10 mouse cellular contexts compared by ENCODE assay signal in the genomic region with DNA sequence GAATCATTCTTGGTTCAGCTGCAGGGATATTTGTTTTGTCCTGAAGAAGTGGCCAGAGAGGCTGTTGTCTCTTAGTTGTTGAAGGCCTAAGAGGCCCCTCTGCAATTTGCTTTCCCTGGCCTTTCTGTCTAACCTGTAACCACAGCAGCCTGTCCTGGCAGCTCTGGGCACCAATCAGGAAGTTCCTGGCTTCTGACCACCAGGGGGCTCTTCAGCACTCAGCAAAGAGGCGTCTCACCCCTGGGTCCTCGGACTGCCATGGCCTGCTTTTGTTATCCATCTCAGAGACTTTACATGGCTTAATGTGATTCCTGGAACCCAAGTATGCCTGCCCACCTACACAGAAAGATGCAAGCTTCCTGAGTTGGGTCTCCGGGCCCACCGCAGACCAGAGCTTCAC. TPM values are rescaled to one million over a fixed set of nuclear protein-coding genes. Genes with fewer than 3 reads are reported as not detected.
DNase-seq lines count a peak whose midpoint lies in the region; ATAC-seq and TF ChIP-seq lines count a peak whose summit lies in the region.
"Had no signal": no experiment of that assay in that cellular context is flagged by ENCODE, and none has a peak within 500 bp of the region (broad histone marks: within the 10 kb centered on the region; RNA-seq: fewer than 3 reads in every experiment).

No protein-coding gene starts in this region.

- WGBS in hindbrain, embryonic 10.5 days: 33% methylated on average over 4 of the region's 4 CpGs
- WGBS in hindbrain, embryonic 13.5 days: 34% methylated on average over 4 of the region's 4 CpGs
- 38% methylated on average over 4 of the region's 4 CpGs for WGBS in embryonic facial prominence, embryonic 10.5 days
- WGBS in liver, postnatal 0 days (ENCODE audit: insufficient replicate concordance): 38% methylated on average over 4 of the region's 4 CpGs

- H3K4me2 ChIP-seq in hindbrain, embryonic 13.5 days: no peak overlapping the region
- no peak overlapping the region for H3K4me2 ChIP-seq in liver, postnatal 0 days (ENCODE audit: low read depth, low read length)
- H3K4me2 ChIP-seq: heart, embryonic 13.5 days; neural tube, embryonic 13.5 days had no signal

- H3K4me3 ChIP-seq in hindbrain, embryonic 10.5 days: no peak overlapping the region
- H3K4me3 ChIP-seq in hindbrain, embryonic 13.5 days: no peak overlapping the region
- H3K4me3 ChIP-seq in embryonic facial prominence, embryonic 10.5 days: no peak overlapping the region
- H3K4me3 ChIP-seq in liver, postnatal 0 days (ENCODE audit: low read depth, low read length): no peak overlapping the region
- H3K4me3 ChIP-seq: heart, embryonic 13.5 days; neural tube, embryonic 13.5 days had no signal

- no peak overlapping the region for H3K9ac ChIP-seq in hindbrain, embryonic 13.5 days
- no peak overlapping the region for H3K9ac ChIP-seq in liver, postnatal 0 days (replicated peaks)
- H3K9ac ChIP-seq: heart, embryonic 13.5 days; neural tube, embryonic 13.5 days had no signal

- H3K27ac ChIP-seq in hindbrain, embryonic 10.5 days: peak overlapping the region; percentile 25; the same call in 1 of the 2 replicates
- H3K27ac ChIP-seq in hindbrain, embryonic 13.5 days: no peak overlapping the region
- H3K27ac ChIP-seq in embryonic facial prominence, embryonic 10.5 days (replicated peaks): peak overlapping the region; percentile 36; the same call in 1 of the 2 replicates
- no peak overlapping the region for H3K27ac ChIP-seq in liver, postnatal 0 days (ENCODE audit: low read depth)
- H3K27ac ChIP-seq: heart, embryonic 13.5 days; neural tube, embryonic 13.5 days had no signal

- H3K36me3 ChIP-seq in hindbrain, embryonic 10.5 days: no peaks in the 10 kb centered on the region
- H3K36me3 ChIP-seq in hindbrain, embryonic 13.5 days: peaks cover 33% of the 10 kb centered on the region
- no peaks in the 10 kb centered on the region for H3K36me3 ChIP-seq in embryonic facial prominence, embryonic 10.5 days (replicated peaks)
- no peaks in the 10 kb centered on the region for H3K36me3 ChIP-seq in liver, postnatal 0 days (replicated peaks; ENCODE audit: insufficient read depth, low read length)
- no peaks in the 10 kb centered on the region for H3K36me3 ChIP-seq in splenic B cell, adult 2 months (ENCODE audit: control insufficient read depth, insufficient read depth, low read length, poor library complexity, severe bottlenecking)
- H3K36me3 ChIP-seq: heart, embryonic 13.5 days had no signal

- ATAC-seq in hindbrain, embryonic 13.5 days (ENCODE audit: low FRiP score): no peak
- ATAC-seq in liver, postnatal 0 days: peak; percentile 46

- peak; percentile 66 for DNase-seq in hindbrain, embryonic 10.5 days (ENCODE audit: low spot score)
- peak; percentile 58 for DNase-seq in CD4-positive helper T cell, adult 2 months (ENCODE audit: low read depth, low spot score)
- DNase-seq in Muller cell, postnatal 12 days (ENCODE audit: inconsistent ontology term): peak; percentile 39
- peak; percentile 72 for DNase-seq in embryonic facial prominence, embryonic 10.5 days (ENCODE audit: low spot score)
- DNase-seq in liver, postnatal 0 days: peak; percentile 72
- DNase-seq in splenic B cell, adult 2 months (ENCODE audit: low read depth, low spot score): peak; percentile 83
- no peak for DNase-seq in frontal cortex, postnatal 14 days (ENCODE audit: low spot score in 2 of 2)

- H3K9me3 ChIP-seq in hindbrain, embryonic 10.5 days: no peaks in the 10 kb centered on the region
- no peaks in the 10 kb centered on the region for H3K9me3 ChIP-seq in hindbrain, embryonic 13.5 days
- no peaks in the 10 kb centered on the region for H3K9me3 ChIP-seq in embryonic facial prominence, embryonic 10.5 days
- no peaks in the 10 kb centered on the region for H3K9me3 ChIP-seq in liver, postnatal 0 days (ENCODE audit: low read length)
- H3K9me3 ChIP-seq: heart, embryonic 13.5 days; neural tube, embryonic 13.5 days had no signal

- TF ChIP-seq CTCF in liver, postnatal 0 days (IDR thresholded peaks at IDR 0.05; ENCODE audit: low read depth): peak; percentile 76

- 0 out of 2 replicates have a peak, but pooled peaks cover 3% of the 10 kb centered on the region for H3K27me3 ChIP-seq in hindbrain, embryonic 10.5 days (ENCODE audit: insufficient read depth, poor library complexity, severe bottlenecking)
- H3K27me3 ChIP-seq in hindbrain, embryonic 13.5 days: peaks cover 11% of the 10 kb centered on the region; the same call in 1 of the 2 replicates
- H3K27me3 ChIP-seq in embryonic facial prominence, embryonic 10.5 days (replicated peaks; ENCODE audit: low read depth, poor library complexity, severe bottlenecking): no peaks in the 10 kb centered on the region
- H3K27me3 ChIP-seq in liver, postnatal 0 days (ENCODE audit: insufficient read depth, low read length): no peaks in the 10 kb centered on the region
- H3K27me3 ChIP-seq in splenic B cell, adult 2 months (ENCODE audit: control insufficient read depth, insufficient read depth, low read length, poor library complexity, severe bottlenecking): no peaks in the 10 kb centered on the region
- H3K27me3 ChIP-seq: neural tube, embryonic 13.5 days had no signal

- H3K4me1 ChIP-seq in hindbrain, embryonic 10.5 days (replicated peaks): 0 out of 2 replicates have a peak, but pooled peaks cover 3% of the 10 kb centered on the region
- 0 out of 2 replicates have a peak, but pooled peaks cover 2% of the 10 kb centered on the region for H3K4me1 ChIP-seq in hindbrain, embryonic 13.5 days (replicated peaks)
- H3K4me1 ChIP-seq in embryonic facial prominence, embryonic 10.5 days: no peaks in the 10 kb centered on the region
- H3K4me1 ChIP-seq in liver, postnatal 0 days (ENCODE audit: insufficient read depth): no peaks in the 10 kb centered on the region
- H3K4me1 ChIP-seq: heart, embryonic 13.5 days; neural tube, embryonic 13.5 days had no signal

- no peak for TF ChIP-seq EP300 in liver, postnatal 0 days (IDR thresholded peaks at IDR 0.05; ENCODE audit: low read depth)

RNA-seq across cellular contexts. Expression of gene Ykt6, which starts 35.4 kb away (rescaled TPM):
- 53.4 and 54.5 TPM in 2 replicates for polyA plus RNA-seq in hindbrain, embryonic 10.5 days (2016; fragmentation: Nextera tagmentation; extraction: Ambion mirVana)
- polyA plus RNA-seq in hindbrain, embryonic 13.5 days (2015; fragmentation: Nextera tagmentation; extraction: Ambion mirVana): 76.0 and 78.1 TPM in 2 replicates
- polyA plus RNA-seq in embryonic facial prominence, embryonic 10.5 days (2016; fragmentation: Nextera tagmentation; extraction: Ambion mirVana): 56.0 and 56.8 TPM in 2 replicates
- 15.1 and 16.6 TPM in 2 replicates for polyA plus RNA-seq in liver, postnatal 0 days (2015; fragmentation: Nextera tagmentation; extraction: Ambion mirVana)

RNA-seq across cellular contexts. Expression of gene Gck, which starts 41.0 kb away (rescaled TPM):
- polyA plus RNA-seq in hindbrain, embryonic 10.5 days (2016; fragmentation: Nextera tagmentation; extraction: Ambion mirVana): 2.5 and 3.8 TPM in 2 replicates
- polyA plus RNA-seq in hindbrain, embryonic 13.5 days (2015; fragmentation: Nextera tagmentation; extraction: Ambion mirVana): 4.2 and 6.1 TPM in 2 replicates
- polyA plus RNA-seq in embryonic facial prominence, embryonic 10.5 days (2016; fragmentation: Nextera tagmentation; extraction: Ambion mirVana): 1.9 and 2.8 TPM in 2 replicates
- 0.66 and 1.3 TPM in 2 replicates for polyA plus RNA-seq in liver, postnatal 0 days (2015; fragmentation: Nextera tagmentation; extraction: Ambion mirVana)

Comparison
In these comparisons a context has a peak if more than half of its experiments do, and no peak if none do; other contexts are left out.
1. H3K27ac ChIP-seq: peak in hindbrain, embryonic 10.5 days (single experiment) and embryonic facial prominence, embryonic 10.5 days (single experiment); none in hindbrain, embryonic 13.5 days (single experiment) and liver, postnatal 0 days (single experiment).
2. DNase-seq: peak in hindbrain, embryonic 10.5 days (single experiment), CD4-positive helper T cell, adult 2 months (single experiment), Muller cell, postnatal 12 days (single experiment), embryonic facial prominence, embryonic 10.5 days (single experiment), liver, postnatal 0 days (single experiment) and splenic B cell, adult 2 months (single experiment); none in frontal cortex, postnatal 14 days (0 of 2).